Mouse (Mus musculus): ENCODE data around the gene Ptger3.

DNA sequence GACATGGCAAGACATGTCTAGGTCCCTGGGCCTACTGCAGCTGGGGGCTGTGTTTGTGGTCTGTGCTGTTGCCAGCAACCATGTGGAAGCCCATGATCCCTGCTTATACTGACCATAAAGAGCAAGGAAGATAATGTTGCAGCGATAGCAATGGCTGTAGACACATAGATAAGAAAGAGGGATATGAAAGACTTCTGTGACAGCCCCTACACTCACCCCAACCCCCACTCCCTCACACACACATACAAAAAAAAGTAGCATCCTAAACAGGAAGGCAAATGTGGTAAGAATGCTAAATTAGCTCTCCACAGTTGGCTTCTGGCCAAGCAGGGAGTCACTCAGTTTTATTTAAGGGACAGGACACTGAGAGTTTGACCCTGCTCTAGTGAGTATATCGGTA is 48.7 kb upstream of the Ptger3 start:
- no peak for TF ChIP-seq CTCF (conservative IDR thresholded peaks at IDR 0.05; ENCODE audit: insufficient read depth, insufficient read length, low read depth, low read length)
- TF ChIP-seq POLR2A (IDR thresholded peaks at IDR 0.05; ENCODE audit: low read depth, low read length): no peak

Data from kidney, adult 2 months (tissue).